Comparison of ENCODE assay signal across 27 mouse cellular contexts in genomic region chr10:44367043-44367442, GRCm38 (mm10).
DNase-seq lines count a peak whose midpoint lies in the region; ATAC-seq and TF ChIP-seq lines count a peak whose summit lies in the region.
"Had no signal": no experiment of that assay in that cellular context is flagged by ENCODE, and none has a peak within 500 bp of the region (broad histone marks: within the 10 kb centered on the region; RNA-seq: fewer than 3 reads in every experiment).

No protein-coding gene starts in this region.

- H3K4me3 ChIP-seq in liver, adult 2 months (ENCODE audit: insufficient read depth, low read depth, low read length): no peak overlapping the region
- peak overlapping the region; percentile 29; the same call in 1 of the 2 replicates for H3K4me3 ChIP-seq in E14TG2a.4 (replicated peaks; ENCODE audit: low read length)
- H3K4me3 ChIP-seq in olfactory bulb, adult 2 months (ENCODE audit: insufficient read depth, low read depth, low read length): no peak overlapping the region
- H3K4me3 ChIP-seq in hindbrain, embryonic 13.5 days: no peak overlapping the region
- H3K4me3 ChIP-seq in liver, embryonic 11.5 days (ENCODE audit: low read depth, low read length): no peak overlapping the region
- H3K4me3 ChIP-seq: embryonic facial prominence, embryonic 13.5 days; embryonic facial prominence, embryonic 15.5 days; erythroblast, embryonic 14.5 days; forebrain, embryonic 10.5 days; forebrain, embryonic 12.5 days had no signal

- H3K27me3 ChIP-seq in liver, adult 2 months (ENCODE audit: control insufficient read depth, insufficient read depth, low read length): no peaks in the 10 kb centered on the region
- no peaks in the 10 kb centered on the region for H3K27me3 ChIP-seq in E14TG2a.4 (ENCODE audit: insufficient read depth, low read length)
- H3K27me3 ChIP-seq in hindbrain, embryonic 13.5 days: no peaks in the 10 kb centered on the region
- H3K27me3 ChIP-seq in liver, embryonic 11.5 days (replicated peaks; ENCODE audit: control insufficient read depth, insufficient read depth, low read length): no peaks in the 10 kb centered on the region
- H3K27me3 ChIP-seq: embryonic facial prominence, embryonic 13.5 days; embryonic facial prominence, embryonic 15.5 days; forebrain, embryonic 12.5 days had no signal

- no peak overlapping the region for H3K9ac ChIP-seq in liver, adult 2 months (ENCODE audit: low read depth, low read length)
- H3K9ac ChIP-seq in hindbrain, embryonic 13.5 days: no peak overlapping the region
- H3K9ac ChIP-seq in liver, embryonic 11.5 days (ENCODE audit: low read depth, low read length): no peak overlapping the region
- H3K9ac ChIP-seq: embryonic facial prominence, embryonic 13.5 days; embryonic facial prominence, embryonic 15.5 days; forebrain, embryonic 12.5 days had no signal

- 86% methylated on average over 12 of the region's 12 CpGs for WGBS in liver, adult 2 months
- 59% methylated on average over 12 of the region's 12 CpGs for WGBS in olfactory bulb, adult 2 months
- WGBS in hindbrain, embryonic 13.5 days: 86% methylated on average over 12 of the region's 12 CpGs
- 83% methylated on average over 12 of the region's 12 CpGs for WGBS in liver, embryonic 11.5 days

- DNase-seq in liver, adult 2 months (ENCODE audit: extremely low read depth, low read depth, low spot score): peak; percentile 53
- DNase-seq in liver (no peak), adipocyte (ENCODE audit: low spot score) (peak; percentile 5)
- DNase-seq in liver, embryonic 11.5 days (ENCODE audit: low spot score): no peak
- DNase-seq in kidney, postnatal 36 days: no peak
- DNase-seq: adrenal gland, adult 2 months; adrenal gland, postnatal 10 days; adrenal gland, postnatal 25 days; B cell, adult 2 months; cerebellum, adult 11 months; cerebellum, adult 18-20 months; cerebellum, adult 8-10 months; cerebellum, adult 9-11 months; cerebellum, postnatal 14 days; cerebellum, postnatal 36 days; embryo, embryonic 11 days had no signal

- H3K79me2 ChIP-seq in liver, adult 2 months (ENCODE audit: control insufficient read depth, insufficient read depth, low read length): no peaks in the 10 kb centered on the region

- TF ChIP-seq POLR2A in liver, adult 2 months (IDR thresholded peaks at IDR 0.05; ENCODE audit: extremely low read depth, insufficient read depth, low read length): no peak
- TF ChIP-seq POLR2A in olfactory bulb, adult 2 months (IDR thresholded peaks at IDR 0.05; ENCODE audit: insufficient read depth, low read depth, low read length): no peak

- H3K36me3 ChIP-seq in liver, adult 2 months (ENCODE audit: control insufficient read depth, insufficient read depth, low read length): peaks cover 5% of the 10 kb centered on the region; the same call in 1 of the 2 replicates
- H3K36me3 ChIP-seq in E14TG2a.4 (ENCODE audit: insufficient read depth, low read length): peaks cover 15% of the 10 kb centered on the region
- no peaks in the 10 kb centered on the region for H3K36me3 ChIP-seq in hindbrain, embryonic 13.5 days
- no peaks in the 10 kb centered on the region for H3K36me3 ChIP-seq in liver, embryonic 11.5 days (ENCODE audit: control insufficient read depth, insufficient read depth, low read length)
- H3K36me3 ChIP-seq: embryonic facial prominence, embryonic 13.5 days; embryonic facial prominence, embryonic 15.5 days; forebrain, embryonic 12.5 days had no signal

- H3K27ac ChIP-seq in liver, adult 2 months (replicated peaks; ENCODE audit: insufficient read depth, low read depth, low read length): no peak overlapping the region
- peak overlapping the region; percentile 3; the same call in 1 of the 2 replicates for H3K27ac ChIP-seq in olfactory bulb, adult 2 months (ENCODE audit: insufficient read depth, low read depth, low read length)
- H3K27ac ChIP-seq in hindbrain, embryonic 13.5 days: no peak overlapping the region
- no peak overlapping the region for H3K27ac ChIP-seq in liver, embryonic 11.5 days (ENCODE audit: low read depth, low read length)
- H3K27ac ChIP-seq: embryonic facial prominence, embryonic 13.5 days; embryonic facial prominence, embryonic 15.5 days; forebrain, embryonic 10.5 days; forebrain, embryonic 12.5 days had no signal

- H3K9me3 ChIP-seq in E14TG2a.4 (ENCODE audit: low read length): no peaks in the 10 kb centered on the region
- no peaks in the 10 kb centered on the region for H3K9me3 ChIP-seq in hindbrain, embryonic 13.5 days
- H3K9me3 ChIP-seq in liver, embryonic 11.5 days (ENCODE audit: control insufficient read depth, low read length): no peaks in the 10 kb centered on the region
- H3K9me3 ChIP-seq: embryonic facial prominence, embryonic 13.5 days; embryonic facial prominence, embryonic 15.5 days; forebrain, embryonic 10.5 days; forebrain, embryonic 12.5 days had no signal

- ATAC-seq in hindbrain, embryonic 13.5 days (ENCODE audit: low FRiP score): no peak
- no peak for ATAC-seq in liver, embryonic 11.5 days (replicated peaks; ENCODE audit: low FRiP score)
- ATAC-seq: activated CD4-positive, CD25-positive, alpha-beta regulatory T cell, adult 4 months; forebrain, embryonic 14.5 days; forebrain, embryonic 16.5 days had no signal

- no peak overlapping the region for H3K4me2 ChIP-seq in hindbrain, embryonic 13.5 days
- H3K4me2 ChIP-seq in liver, embryonic 11.5 days: no peak overlapping the region
- H3K4me2 ChIP-seq: embryonic facial prominence, embryonic 13.5 days; embryonic facial prominence, embryonic 15.5 days; forebrain, embryonic 12.5 days had no signal

- H3K4me1 ChIP-seq in liver, adult 2 months (ENCODE audit: control insufficient read depth, insufficient read depth, low read length): peaks cover 3% of the 10 kb centered on the region
- H3K4me1 ChIP-seq in E14TG2a.4 (replicated peaks; ENCODE audit: low read depth, low read length): peaks cover 71% of the 10 kb centered on the region
- H3K4me1 ChIP-seq in olfactory bulb, adult 2 months (ENCODE audit: control insufficient read depth, insufficient read depth, low read length): peaks cover 9% of the 10 kb centered on the region
- no peaks in the 10 kb centered on the region for H3K4me1 ChIP-seq in hindbrain, embryonic 13.5 days (replicated peaks)
- peaks cover 6% of the 10 kb centered on the region; the same call in 1 of the 2 replicates for H3K4me1 ChIP-seq in liver, embryonic 11.5 days (replicated peaks; ENCODE audit: control insufficient read depth, insufficient read depth, low read length)
- H3K4me1 ChIP-seq: embryonic facial prominence, embryonic 13.5 days; embryonic facial prominence, embryonic 15.5 days; forebrain, embryonic 12.5 days had no signal

- no peak for TF ChIP-seq CTCF in liver, adult 2 months (IDR thresholded peaks at IDR 0.05; ENCODE audit: low read depth, low read length)
- TF ChIP-seq CTCF in E14TG2a.4 (conservative IDR thresholded peaks at IDR 0.05; ENCODE audit: low read length): no peak
- no peak for TF ChIP-seq CTCF in olfactory bulb, adult 2 months (IDR thresholded peaks at IDR 0.05; ENCODE audit: insufficient read depth, low read depth, low read length)

Comparison
In these comparisons a context has a peak if more than half of its experiments do, and no peak if none do; other contexts are left out.
1. DNase-seq: peak in liver, adult 2 months (single experiment) and adipocyte (single experiment); none in liver (single experiment), liver, embryonic 11.5 days (single experiment) and kidney, postnatal 36 days (0 of 2).